Mouse (Mus musculus) frontal cortex, postnatal 10 days (tissue): ENCODE results near the gene Cnnm2.

Experiments
- DNase-seq, 2 experiments: peaks; one replicate each; pipeline ENCODE4 v3.0.0; 2022; ENCODE audit warnings: low spot score in 2 of 2, mixed read lengths in 1 of 2

Gene Cnnm2

GRCm38 (mm10) chr19:46799903-46800583 lies 38.6 kb downstream of the Cnnm2 start:
- DNase-seq = no peak

GRCm38 (mm10) chr19:46801492-46801891 lies 40.1 kb downstream of the Cnnm2 start:
- no peak for DNase-seq

GRCm38 (mm10) chr19:46802306-46802705 lies 40.9 kb downstream of the Cnnm2 start:
- no peak for DNase-seq

GRCm38 (mm10) chr19:46803732-46804131 lies 42.3 kb downstream of the Cnnm2 start:
- no peak for DNase-seq

GRCm38 (mm10) chr19:46804751-46805150 lies 43.4 kb downstream of the Cnnm2 start:
- no peak for DNase-seq

GRCm38 (mm10) chr19:46805933-46806688 lies 44.7 kb downstream of the Cnnm2 start:
- no peak for DNase-seq

GRCm38 (mm10) chr19:46808261-46808660 lies 46.9 kb downstream of the Cnnm2 start:
- DNase-seq = no peak

GRCm38 (mm10) chr19:46809031-46809430 lies 47.6 kb downstream of the Cnnm2 start:
- no peak for DNase-seq

- no peak for DNase-seq
Observed at GRCm38 (mm10) chr19:46819276-46819675, 57.9 kb downstream of the Cnnm2 start.

GRCm38 (mm10) chr19:46822491-46822890 lies 61.1 kb downstream of the Cnnm2 start:
- DNase-seq = no peak

GRCm38 (mm10) chr19:46823759-46824158 lies 62.4 kb downstream of the Cnnm2 start:
- no peak for DNase-seq

- no peak for DNase-seq
Observed at GRCm38 (mm10) chr19:46824867-46825266, 63.5 kb downstream of the Cnnm2 start.

- DNase-seq = no peak
Observed at GRCm38 (mm10) chr19:46827654-46828165, 66.3 kb downstream of the Cnnm2 start.

GRCm38 (mm10) chr19:46828961-46829360 lies 67.6 kb downstream of the Cnnm2 start:
- no peak for DNase-seq

- no peak for DNase-seq
Observed at GRCm38 (mm10) chr19:46831381-46831780, 70.0 kb downstream of the Cnnm2 start.

GRCm38 (mm10) chr19:46834301-46834700 lies 72.9 kb downstream of the Cnnm2 start:
- peak in 1 of 2 experiments; percentile 32 for DNase-seq

GRCm38 (mm10) chr19:46835339-46835738 lies 73.9 kb downstream of the Cnnm2 start:
- no peak for DNase-seq

GRCm38 (mm10) chr19:46836085-46836484 lies 74.7 kb downstream of the Cnnm2 start:
- no peak for DNase-seq

GRCm38 (mm10) chr19:46837290-46838079 lies 76.1 kb downstream of the Cnnm2 start:
- no peak for DNase-seq

GRCm38 (mm10) chr19:46841016-46841415 lies 79.6 kb downstream of the Cnnm2 start:
- no peak for DNase-seq

GRCm38 (mm10) chr19:46843030-46843429 lies 81.6 kb downstream of the Cnnm2 start:
- no peak for DNase-seq

GRCm38 (mm10) chr19:46846056-46846455 lies 84.7 kb downstream of the Cnnm2 start:
- DNase-seq = no peak
